Mouse (Mus musculus) splenic B cell, adult 2 months (primary cell): ENCODE measurements around the gene Cabp7.
"Not testable (repeated sequence)": the region's sequence is repeated elsewhere in the genome, so short reads cannot be mapped to it uniquely, and the experiment has no call there.

Experiments used
- DNase-seq: peaks from one replicate; pipeline ENCODE4 v3.0.0-alpha.2; 2011; ENCODE audit warnings: low read depth, low spot score
- H3K27me3 ChIP-seq: 2 replicates; pipeline ENCODE4 v1.6.1; 2012; ENCODE audit warnings: mild to moderate bottlenecking, low read length, moderate library complexity, mixed read lengths; ENCODE audit not compliant: control insufficient read depth, poor library complexity, insufficient read depth, severe bottlenecking
- H3K36me3 ChIP-seq: 2 replicates; pipeline ENCODE4 v1.6.1; 2012; ENCODE audit warnings: mild to moderate bottlenecking, low read length, moderate library complexity, mixed read lengths; ENCODE audit not compliant: control insufficient read depth, poor library complexity, insufficient read depth, severe bottlenecking

The Cabp7 gene

DNA sequence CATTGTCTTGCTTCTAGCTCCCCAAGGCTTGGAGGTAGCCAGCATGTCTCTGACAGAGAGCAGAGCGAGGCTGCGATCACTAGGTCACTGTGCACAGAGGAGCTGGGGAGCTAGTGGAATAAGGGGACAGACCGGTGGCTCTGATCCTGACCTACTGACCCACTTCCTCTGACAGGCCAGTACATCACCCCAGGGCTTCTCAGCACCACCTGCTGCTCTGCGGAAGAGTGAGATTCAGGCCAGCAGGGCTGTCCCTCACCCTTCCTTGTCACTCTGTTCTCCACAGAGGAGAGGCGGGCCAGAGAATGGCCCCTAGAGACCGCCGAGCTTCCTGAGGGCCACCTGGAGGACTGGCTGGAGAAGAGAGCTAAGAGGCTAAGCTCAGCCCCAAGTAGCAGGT is 14.8 kb downstream of the Cabp7 start:
- no peaks in the 10 kb centered on the region for H3K27me3 ChIP-seq
- H3K36me3 ChIP-seq = peaks cover 7% of the 10 kb centered on the region; the same call in 1 of the 2 replicates
- no peak for DNase-seq

GRCm38 (mm10) chr11:4730913-4731312 is 15.7 kb downstream of the Cabp7 start:
- Histone ChIP-seq H3K27me3 (no peaks in the 10 kb centered on the region), H3K36me3 (peaks cover 7% of the 10 kb centered on the region; the same call in 1 of the 2 replicates)
- DNase-seq = no peak

DNA sequence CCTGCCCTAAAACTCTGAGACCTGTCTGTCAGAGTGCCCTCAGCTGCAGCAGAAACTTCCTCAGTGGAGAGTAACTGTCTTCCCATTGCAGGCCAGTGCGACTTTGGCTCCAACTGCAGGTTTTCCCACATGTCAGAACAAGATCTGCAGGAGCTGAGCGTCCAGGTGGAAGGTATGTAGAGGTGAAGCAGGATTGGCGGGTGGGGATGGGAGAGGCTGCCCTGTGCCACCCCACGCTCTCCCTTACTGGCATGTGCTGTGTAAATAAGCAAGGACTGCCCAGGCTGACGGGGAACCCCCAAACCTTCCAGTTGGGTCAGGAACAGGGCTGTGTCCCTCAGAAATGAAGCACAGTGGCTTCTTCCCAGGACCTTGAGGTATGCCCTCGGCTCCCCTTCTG is 16.5 kb downstream of the Cabp7 start:
- peaks cover 7% of the 10 kb centered on the region; the same call in 1 of the 2 replicates for H3K36me3 ChIP-seq
- DNase-seq = no peak
- H3K27me3 ChIP-seq = no peaks in the 10 kb centered on the region

DNA sequence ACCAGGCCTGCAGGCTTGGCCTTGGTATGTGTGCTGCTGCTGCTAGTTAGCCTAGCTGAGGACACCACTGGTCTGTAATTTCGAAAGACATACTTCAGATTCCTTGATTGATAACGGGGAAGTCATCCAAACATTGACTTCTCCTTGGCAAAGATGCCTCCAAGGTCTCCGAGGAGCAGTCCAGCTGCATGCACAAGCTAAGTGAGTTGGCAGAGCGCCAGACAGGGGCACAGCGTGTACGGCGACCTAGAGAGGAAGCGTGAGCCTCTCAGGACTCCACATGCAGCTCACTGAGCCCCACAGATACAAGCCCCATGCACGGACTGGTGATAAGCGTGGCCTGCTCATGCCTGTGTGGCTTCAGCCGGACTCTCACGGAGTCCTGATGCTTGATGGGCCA is 17.0 kb downstream of the Cabp7 start:
- H3K36me3 ChIP-seq = peaks cover 5% of the 10 kb centered on the region
- no peak for DNase-seq

DNA sequence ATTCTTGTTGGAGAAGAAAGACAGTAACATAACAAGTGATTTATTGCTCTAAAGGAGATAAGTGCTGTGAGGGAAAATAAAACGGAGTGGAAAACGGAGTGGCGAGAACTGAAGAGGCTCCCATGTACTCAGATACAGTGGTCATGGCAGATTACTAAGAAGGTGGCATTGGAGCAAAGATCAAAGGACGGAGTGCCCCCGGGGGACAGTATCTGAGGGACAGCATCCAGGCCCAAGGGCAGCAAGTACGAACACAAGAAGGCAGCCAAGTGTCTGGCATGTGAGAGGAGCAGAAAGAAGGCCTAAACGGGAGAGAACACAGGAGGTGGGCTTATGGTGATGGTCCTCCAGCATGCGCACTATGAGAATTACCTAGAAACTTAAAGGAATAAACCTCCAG is 24.9 kb downstream of the Cabp7 start:
- H3K36me3 ChIP-seq = peaks cover 5% of the 10 kb centered on the region
- DNase-seq = no peak

More for the DNA sequence above, 17.0 kb downstream of the Cabp7 start:
- H3K27me3 ChIP-seq = no peaks in the 10 kb centered on the region

DNA sequence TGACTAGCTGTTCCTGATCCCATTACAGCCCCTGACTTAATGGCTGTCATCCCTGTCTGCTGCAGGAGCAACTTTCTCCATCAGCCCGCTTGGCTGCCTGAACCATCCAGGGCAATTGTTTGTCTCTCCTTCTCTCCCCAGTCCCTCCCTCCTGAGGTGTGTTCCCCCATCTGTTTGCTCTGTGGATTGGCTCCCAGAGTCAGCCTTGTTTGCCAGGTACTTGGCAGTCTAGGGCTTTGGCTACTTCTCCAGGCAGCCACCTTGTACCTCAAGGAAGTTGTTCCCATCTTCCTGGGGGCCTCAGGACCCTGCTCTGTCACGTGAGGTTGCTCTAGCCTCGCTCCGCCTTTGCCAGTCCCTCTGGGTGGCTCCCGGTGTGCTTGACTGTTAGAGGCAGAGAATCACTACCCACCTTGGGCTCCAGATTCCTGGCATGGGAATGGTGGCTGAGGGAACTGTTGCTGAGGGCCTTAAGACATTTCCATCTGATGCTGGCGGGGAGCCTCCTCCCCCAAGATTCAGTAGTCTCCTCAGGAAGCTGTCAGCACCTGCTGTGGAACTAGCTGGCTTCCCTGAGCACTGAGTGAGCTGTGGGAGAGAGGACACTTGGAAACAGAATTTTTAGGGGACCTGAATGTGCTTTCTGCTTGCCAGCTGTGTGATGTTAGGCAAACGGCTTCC is 25.5 kb downstream of the Cabp7 start:
- no peak for DNase-seq
- Histone ChIP-seq H3K36me3 (peaks cover 5% of the 10 kb centered on the region), H3K27me3 (no peaks in the 10 kb centered on the region)

More for the DNA sequence above, 24.9 kb downstream of the Cabp7 start:
- H3K27me3 ChIP-seq = no peaks in the 10 kb centered on the region

DNA sequence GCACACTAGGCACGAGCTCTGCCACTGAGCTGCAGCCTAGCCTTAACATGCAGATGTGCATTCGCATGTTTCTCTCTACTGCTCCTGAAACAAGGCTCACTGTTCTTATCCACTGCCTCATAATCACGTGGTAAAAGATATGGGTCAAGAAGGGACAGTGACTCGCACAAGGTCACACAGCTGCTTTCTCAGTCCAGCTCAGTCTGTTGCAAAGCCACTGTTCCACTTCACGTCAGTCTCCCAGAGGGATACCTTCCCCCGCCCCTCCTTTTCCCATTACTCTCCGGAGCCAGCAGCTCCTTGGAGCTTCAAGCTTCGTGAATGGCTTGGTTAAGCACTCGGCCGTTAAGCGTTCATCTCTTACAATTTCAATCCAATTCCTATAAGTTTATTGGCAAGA is 26.2 kb downstream of the Cabp7 start:
- peaks cover 5% of the 10 kb centered on the region for H3K36me3 ChIP-seq
- no peak for DNase-seq
- H3K27me3 ChIP-seq = no peaks in the 10 kb centered on the region

DNA sequence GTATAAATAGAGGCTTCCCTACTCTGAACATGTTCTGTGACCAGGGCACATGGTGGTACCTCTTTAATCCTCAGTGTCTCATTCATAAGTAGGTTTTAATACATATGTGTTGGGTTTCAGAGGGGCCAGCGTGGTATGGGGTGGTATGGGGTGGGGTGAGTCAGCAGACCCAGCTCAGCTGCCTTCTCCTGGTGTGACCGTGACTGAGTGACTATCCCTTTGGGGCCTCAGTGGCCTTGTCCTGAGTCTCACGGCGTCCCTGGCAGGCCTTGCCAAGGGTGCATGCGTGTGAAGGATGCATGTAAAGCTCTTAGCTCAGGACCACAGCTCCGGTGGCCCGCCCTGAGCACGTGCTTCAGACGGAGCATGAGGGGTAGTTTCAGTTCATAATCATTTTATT is 26.6 kb downstream of the Cabp7 start:
- peaks cover 5% of the 10 kb centered on the region for H3K36me3 ChIP-seq
- no peaks in the 10 kb centered on the region for H3K27me3 ChIP-seq
- no peak for DNase-seq

DNA sequence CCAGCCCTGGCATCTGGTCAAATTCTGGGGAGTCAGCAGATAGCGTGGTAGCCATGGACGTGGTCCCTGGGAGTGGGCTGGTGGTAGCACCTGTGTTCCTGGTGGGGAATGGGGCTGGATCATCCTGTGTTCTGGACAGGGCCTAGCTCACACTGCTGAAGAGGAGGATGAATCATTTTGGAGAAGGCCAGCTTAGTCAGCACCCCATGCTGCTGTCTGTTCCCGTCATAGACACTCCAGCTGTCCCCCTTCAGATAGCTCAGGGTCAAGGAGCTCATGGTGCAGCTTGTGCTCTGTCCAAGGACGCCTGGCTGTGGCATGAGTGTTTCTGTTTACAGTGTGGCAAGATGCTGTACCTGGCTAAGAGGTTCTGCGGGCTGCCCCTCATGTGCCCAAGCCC is 28.0 kb downstream of the Cabp7 start:
- no peak for DNase-seq
- Histone ChIP-seq H3K27me3 (no peaks in the 10 kb centered on the region), H3K36me3 (peaks cover 5% of the 10 kb centered on the region)

DNA sequence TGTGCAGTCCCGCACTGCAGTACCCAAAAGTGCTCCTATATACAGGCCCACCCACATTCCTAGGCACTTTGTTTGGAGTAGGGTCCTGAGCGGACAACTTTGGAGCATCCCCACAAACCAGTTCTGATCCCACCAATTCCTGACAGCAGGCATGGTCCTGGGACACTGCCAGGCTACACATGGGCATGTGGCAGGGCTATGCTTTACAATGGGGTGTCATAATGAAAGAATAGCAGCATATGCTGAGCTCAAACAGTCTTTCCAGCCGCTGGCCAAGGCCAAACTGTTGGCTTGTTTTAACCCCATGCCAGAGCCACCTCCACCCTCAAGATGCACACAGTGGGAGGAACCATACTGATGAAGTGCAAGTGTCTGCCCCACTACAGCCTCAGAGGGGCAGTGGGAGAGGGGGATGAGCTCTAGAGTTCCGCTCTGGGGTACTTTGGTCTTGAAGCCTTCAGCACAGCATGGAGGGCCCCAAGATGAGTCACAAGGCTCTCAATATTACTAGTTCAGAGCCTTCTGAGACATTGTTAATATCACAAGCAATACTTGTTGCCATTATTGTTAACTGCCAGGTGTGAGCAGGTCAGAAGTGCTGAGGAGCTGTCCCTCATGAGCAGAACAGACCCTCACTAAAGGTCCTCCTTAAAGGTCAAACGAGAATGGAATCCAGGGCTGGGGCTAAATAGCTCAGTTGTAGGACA is 29.9 kb downstream of the Cabp7 start:
- no peaks in the 10 kb centered on the region for H3K27me3 ChIP-seq
- DNase-seq = no peak
- H3K36me3 ChIP-seq = no peaks in the 10 kb centered on the region; the same call in 1 of the 2 replicates

DNA sequence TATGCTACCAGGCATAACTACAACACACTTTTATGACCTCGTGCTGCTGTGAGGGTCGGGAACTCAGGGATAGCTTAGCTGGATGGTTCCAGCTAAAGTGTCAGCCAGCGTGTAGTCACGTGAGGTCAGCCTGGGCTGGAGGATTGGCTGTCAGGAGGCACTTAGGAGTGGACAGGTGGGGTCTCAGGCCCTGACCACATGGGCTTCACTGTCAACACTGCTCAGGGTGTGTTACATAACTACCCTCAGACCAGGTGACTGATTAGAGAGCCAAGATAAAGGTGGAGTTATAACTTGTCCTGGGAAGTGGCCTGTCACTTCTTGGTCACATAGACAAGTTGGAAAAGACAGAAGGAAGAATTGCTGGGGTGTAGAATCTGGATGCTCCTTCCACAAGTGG is 31.0 kb downstream of the Cabp7 start:
- no peak for DNase-seq
- Histone ChIP-seq H3K36me3 (no peaks in the 10 kb centered on the region; the same call in 1 of the 2 replicates), H3K27me3 (no peaks in the 10 kb centered on the region)

- no peaks in the 10 kb centered on the region; the same call in 1 of the 2 replicates for H3K36me3 ChIP-seq
- peak; percentile 44 for DNase-seq
- H3K27me3 ChIP-seq = no peaks in the 10 kb centered on the region
Observed at GRCm38 (mm10) chr11:4714727-4715126, 31.9 kb downstream of the Cabp7 start.

DNA sequence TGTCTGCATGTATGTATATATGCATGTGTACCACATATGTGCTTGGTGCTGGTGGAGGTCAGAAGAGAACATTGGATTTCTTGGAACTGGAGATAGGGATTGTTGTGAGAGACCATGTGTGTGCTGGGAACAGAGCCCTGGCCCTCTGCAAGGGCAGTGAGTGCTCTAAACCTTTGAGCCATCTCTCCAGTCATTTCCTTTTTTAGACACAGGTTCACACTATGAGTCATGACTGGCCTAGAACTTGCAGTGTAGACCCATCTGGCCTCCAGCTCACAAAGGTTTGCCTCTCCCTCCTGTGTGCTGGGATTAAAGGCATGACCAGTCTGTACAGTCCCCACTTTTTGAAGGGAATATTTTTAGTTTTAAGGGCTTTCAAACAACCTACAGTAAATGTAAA is 33.8 kb downstream of the Cabp7 start:
- Histone ChIP-seq H3K36me3 (no peaks in the 10 kb centered on the region; the same call in 1 of the 2 replicates), H3K27me3 (no peaks in the 10 kb centered on the region)
- DNase-seq = no peak

DNA sequence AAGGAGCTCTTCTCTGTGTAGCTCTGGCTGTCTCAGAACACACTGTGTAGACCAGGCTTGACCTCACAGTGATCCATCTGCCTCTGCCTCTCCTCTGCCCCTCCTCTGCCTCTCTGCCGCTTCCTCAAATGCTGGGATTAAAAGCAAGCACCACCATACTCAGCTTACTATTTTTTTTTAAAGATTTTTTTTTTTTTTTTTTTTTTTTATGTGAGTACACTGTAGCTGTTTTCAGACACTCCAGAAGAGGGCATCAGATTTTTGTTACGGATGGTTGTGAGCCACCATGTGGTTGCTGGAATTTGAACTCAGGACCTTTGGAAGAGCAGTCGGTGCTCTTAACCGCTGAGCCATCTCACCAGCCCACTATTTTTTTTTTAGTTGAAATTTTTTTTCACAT is 36.4 kb downstream of the Cabp7 start:
- not testable (repeated sequence) for DNase-seq, H3K36me3 ChIP-seq, H3K27me3 ChIP-seq

- no peak for DNase-seq
- Histone ChIP-seq H3K36me3 (no peaks in the 10 kb centered on the region), H3K27me3 (no peaks in the 10 kb centered on the region)
Observed at GRCm38 (mm10) chr11:4705178-4705577, 41.4 kb downstream of the Cabp7 start.
